Mouse (Mus musculus) C2C12 (cell line): Measurements from ENCODE around the gene Atxn1.

ENCODE experiments used
- CEBPB ChIP-seq: IDR thresholded peaks from one replicate; pipeline ENCODE4 v1.6.1; 2011; ENCODE audit warnings: low read depth, mild to moderate bottlenecking, control low read depth, moderate library complexity
- CTCF ChIP-seq: IDR thresholded peaks from one replicate; pipeline ENCODE4 v1.5.1; 2011; ENCODE audit not compliant: control insufficient read depth, insufficient read depth, insufficient read length
- FOSL1 ChIP-seq: IDR thresholded peaks from one replicate; pipeline ENCODE4 v1.8.0; 2011; ENCODE audit warnings: mild to moderate bottlenecking, low read length; ENCODE audit not compliant: poor library complexity, insufficient read depth, severe bottlenecking
- MAX ChIP-seq: IDR thresholded peaks from one replicate; pipeline ENCODE4 v1.6.1; 2011; ENCODE audit warnings: mild to moderate bottlenecking, control low read depth
- MYOD1 ChIP-seq: IDR thresholded peaks from one replicate; pipeline ENCODE4 v1.6.1; 2011; ENCODE audit warnings: low read depth; ENCODE audit not compliant: control insufficient read depth, insufficient read length
- MYOG ChIP-seq: IDR thresholded peaks from one replicate; pipeline ENCODE4 v1.6.1; 2011; ENCODE audit not compliant: control insufficient read depth, insufficient read length; ENCODE audit errors: extremely low read depth
- USF1 ChIP-seq: IDR thresholded peaks from one replicate; pipeline ENCODE4 v1.6.1; 2011; ENCODE audit warnings: low read depth, mild to moderate bottlenecking, control low read depth, moderate library complexity

- TF ChIP-seq MAX, result no peak
- no peak for TF ChIP-seq FOSL1
- no peak for TF ChIP-seq CTCF
- TF ChIP-seq MYOG, result no peak
- no peak for TF ChIP-seq USF1
- TF ChIP-seq CEBPB, result no peak
- no peak for TF ChIP-seq MYOD1
These were observed 111.1 kb downstream of the Atxn1 start for GRCm38 (mm10) chr13:45853691-45854090.
